Mouse (Mus musculus) thymus, adult 2 months (tissue): Measurements from ENCODE around the gene Tctex1d1.

Source experiments
- CTCF ChIP-seq: fragments of 200-500 bp; IDR thresholded peaks from 2 replicates; pipeline ENCODE4 v1.5.1; 2012; ENCODE audit warnings: mild to moderate bottlenecking, control low read depth, low read length, moderate library complexity, borderline replicate concordance; ENCODE audit not compliant: control insufficient read depth, poor library complexity, insufficient read depth; ENCODE audit errors: extremely low read depth
- POLR2A ChIP-seq: fragments of 200-500 bp; IDR thresholded peaks from 2 replicates; pipeline ENCODE4 v1.6.1; 2012; ENCODE audit warnings: mild to moderate bottlenecking, low read length, control low read depth, moderate library complexity; ENCODE audit not compliant: control insufficient read depth, poor library complexity, insufficient read depth; ENCODE audit errors: extremely low read depth

DNA sequence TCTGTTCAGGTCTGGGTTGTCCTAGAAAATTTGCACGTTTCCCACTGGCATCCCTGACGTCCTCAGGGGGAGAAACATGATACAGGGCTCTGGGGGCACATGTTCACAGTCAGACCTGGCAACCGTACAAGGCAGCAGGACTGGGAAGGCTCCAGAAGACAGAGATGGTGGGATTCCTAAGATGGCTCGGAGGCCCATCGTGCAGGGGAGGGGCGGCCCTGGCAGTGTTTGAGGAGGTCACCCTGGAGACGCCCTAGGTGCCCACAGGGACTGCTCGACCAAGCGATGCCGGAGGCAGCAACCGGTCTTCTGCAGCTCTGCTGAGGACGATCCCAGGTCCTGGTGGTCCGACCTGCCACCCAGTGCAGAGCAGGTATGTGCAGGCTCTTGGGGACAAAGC is at the start of gene Tctex1d1:
- TF ChIP-seq CTCF (no peak), POLR2A (no peak)
